Mouse (Mus musculus): ENCODE measurements around the gene Gm2564. TPM values are rescaled to one million over a fixed set of nuclear protein-coding genes. Genes with fewer than 3 reads are reported as not detected.
"Not testable (repeated sequence)": the region's sequence is repeated elsewhere in the genome, so short reads cannot be mapped to it uniquely, and the experiment has no call there.

Gene Gm2564
- polyA plus RNA-seq (2015; fragmentation: Nextera tagmentation; extraction: Ambion mirVana): 0.28 TPM in 1 of 2 replicates, not detected in the other

DNA sequence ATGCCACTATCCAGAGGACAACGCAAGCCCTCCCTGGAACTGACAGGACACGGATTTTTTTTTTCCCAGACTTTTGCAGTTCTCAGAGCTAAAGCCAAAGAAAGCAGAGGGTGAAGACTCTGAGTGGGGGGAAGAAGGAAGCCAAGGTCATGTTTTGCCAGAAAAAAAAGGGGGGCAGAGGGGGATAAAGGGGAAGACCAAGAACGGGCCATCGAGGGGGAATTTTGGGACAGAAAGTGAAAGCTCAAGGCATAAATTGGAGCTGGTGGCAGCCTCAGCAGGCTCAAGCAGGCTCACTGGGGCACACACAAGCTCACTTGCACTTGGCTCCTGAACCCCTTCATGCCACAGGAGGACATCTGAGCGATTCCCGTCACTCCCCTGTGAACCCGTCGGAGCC lies at the start of gene Gm2564:
Gm2564 (plus strand) TSS at position 301 of the 400 bp plus-strand sequence.
- not testable (repeated sequence) for H3K27ac ChIP-seq; H3K9me3 ChIP-seq; H3K4me1 ChIP-seq; ATAC-seq (ENCODE audit: low FRiP score, low read depth); H3K9ac ChIP-seq; H3K4me2 ChIP-seq (replicated peaks); H3K27me3 ChIP-seq; H3K36me3 ChIP-seq; H3K4me3 ChIP-seq
- no CpG with 5 or more reads among the region's 8 CpGs for WGBS

DNA sequence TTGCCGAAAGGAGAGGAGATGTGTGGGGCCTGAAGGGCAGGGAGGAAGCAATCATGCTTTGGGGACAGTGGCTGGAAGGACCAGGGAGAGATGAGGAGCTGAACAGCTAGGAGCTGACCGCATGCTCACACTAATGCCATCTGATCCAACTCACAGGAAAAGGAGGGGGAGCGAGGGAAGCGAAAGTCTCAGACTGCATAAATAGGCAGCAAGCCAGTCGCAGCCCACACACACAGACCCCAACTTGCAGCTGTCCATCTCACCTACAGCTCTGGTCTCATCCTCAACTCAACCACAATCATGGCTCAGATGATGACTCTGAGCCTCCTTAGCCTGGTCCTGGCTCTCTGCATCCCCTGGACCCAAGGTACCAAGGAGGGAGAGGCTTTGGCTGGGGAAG lies 17.6 kb upstream of the Gm2564 start, which contains the start of gene Gm10591:
Gm10591 (plus strand) TSS at position 301 of the 400 bp plus-strand sequence.
- not testable (repeated sequence) for H3K4me1 ChIP-seq; ATAC-seq (ENCODE audit: low FRiP score, low read depth); H3K27ac ChIP-seq; H3K4me3 ChIP-seq; H3K27me3 ChIP-seq; H3K9ac ChIP-seq; H3K4me2 ChIP-seq (replicated peaks); H3K9me3 ChIP-seq; H3K36me3 ChIP-seq
- no CpG with 5 or more reads among the region's 5 CpGs for WGBS

DNA sequence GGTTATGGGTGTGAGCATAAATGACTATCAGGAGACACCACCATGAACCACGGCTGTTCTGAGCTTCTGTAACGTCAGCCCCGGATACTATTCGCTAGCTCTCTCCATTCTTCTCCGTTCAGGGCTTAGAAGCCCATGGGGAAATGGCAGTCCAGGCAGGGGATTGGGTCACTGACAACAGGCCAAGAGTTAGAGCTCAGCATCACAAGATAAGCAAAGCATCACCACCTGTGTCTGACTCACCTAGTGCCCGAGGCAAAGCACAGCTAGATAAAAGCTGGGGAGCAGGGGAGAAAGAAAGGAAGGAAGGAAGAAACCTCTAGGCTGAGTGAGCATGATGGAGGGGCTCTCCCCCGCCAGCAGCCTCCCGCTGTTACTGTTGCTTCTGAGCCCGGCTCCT lies 25.4 kb downstream of the Gm2564 start, which contains the start of gene Ccl27b:
Ccl27b (plus strand) TSS at position 301 of the 400 bp plus-strand sequence.
- not testable (repeated sequence) for H3K27ac ChIP-seq; H3K4me2 ChIP-seq (replicated peaks); H3K9me3 ChIP-seq; H3K9ac ChIP-seq; ATAC-seq (ENCODE audit: low FRiP score, low read depth); H3K4me3 ChIP-seq; H3K36me3 ChIP-seq; H3K27me3 ChIP-seq; H3K4me1 ChIP-seq
- WGBS: no CpG with 5 or more reads among the region's 9 CpGs

DNA sequence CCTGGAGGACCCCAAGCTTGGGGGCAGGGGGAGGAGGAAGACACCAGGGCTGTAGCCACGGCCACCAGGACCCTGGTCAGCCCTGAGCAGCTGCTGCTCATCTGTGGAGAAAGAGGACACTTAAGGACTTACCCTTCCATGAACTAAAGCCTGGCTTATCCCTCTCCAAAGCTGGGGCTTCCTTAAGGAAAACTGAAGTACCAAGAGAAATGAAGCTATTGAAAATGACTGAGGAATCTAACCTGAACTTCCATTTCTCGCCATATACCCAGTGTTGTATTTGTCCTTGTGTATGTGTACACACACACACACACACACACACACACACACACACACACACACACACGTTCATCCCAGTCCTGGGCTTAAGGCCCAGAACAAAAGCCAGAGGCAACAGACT lies 32.3 kb downstream of the Gm2564 start, which contains the start of gene Il11ra2:
Il11ra2 (minus strand) TSS at position 101 of the 400 bp plus-strand sequence.
- ATAC-seq (ENCODE audit: low FRiP score, low read depth); H3K9ac ChIP-seq; H3K27me3 ChIP-seq; H3K27ac ChIP-seq; H3K9me3 ChIP-seq; H3K4me2 ChIP-seq (replicated peaks); H3K4me3 ChIP-seq; H3K4me1 ChIP-seq; H3K36me3 ChIP-seq: not testable (repeated sequence)
- no CpG with 5 or more reads among the region's 3 CpGs for WGBS

DNA sequence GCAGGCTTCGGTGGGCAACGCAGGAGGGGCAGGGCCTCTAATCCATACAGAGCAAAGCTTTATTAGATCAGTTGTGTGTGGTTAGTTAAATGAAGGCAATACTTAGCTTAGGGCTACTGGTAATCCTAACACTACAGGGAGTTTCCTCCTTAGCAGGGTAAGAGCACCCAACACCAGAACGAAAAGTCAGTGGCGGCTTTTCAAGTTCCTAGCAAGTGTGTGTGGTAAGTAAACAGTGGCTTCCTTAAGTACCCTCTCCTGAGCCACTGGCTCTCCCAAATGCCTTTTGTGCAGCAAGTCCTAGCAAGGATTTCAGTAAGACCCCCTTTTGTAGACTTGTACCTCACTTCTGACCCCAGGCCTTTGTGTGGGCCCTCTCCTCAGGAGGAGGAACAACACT lies 45.9 kb downstream of the Gm2564 start:
- not testable (repeated sequence) for ATAC-seq (ENCODE audit: low FRiP score, low read depth); H3K27ac ChIP-seq; H3K9me3 ChIP-seq; H3K27me3 ChIP-seq; H3K36me3 ChIP-seq; H3K4me3 ChIP-seq; H3K9ac ChIP-seq; H3K4me2 ChIP-seq (replicated peaks); H3K4me1 ChIP-seq
- no CpG with 5 or more reads among the region's 4 CpGs for WGBS

DNA sequence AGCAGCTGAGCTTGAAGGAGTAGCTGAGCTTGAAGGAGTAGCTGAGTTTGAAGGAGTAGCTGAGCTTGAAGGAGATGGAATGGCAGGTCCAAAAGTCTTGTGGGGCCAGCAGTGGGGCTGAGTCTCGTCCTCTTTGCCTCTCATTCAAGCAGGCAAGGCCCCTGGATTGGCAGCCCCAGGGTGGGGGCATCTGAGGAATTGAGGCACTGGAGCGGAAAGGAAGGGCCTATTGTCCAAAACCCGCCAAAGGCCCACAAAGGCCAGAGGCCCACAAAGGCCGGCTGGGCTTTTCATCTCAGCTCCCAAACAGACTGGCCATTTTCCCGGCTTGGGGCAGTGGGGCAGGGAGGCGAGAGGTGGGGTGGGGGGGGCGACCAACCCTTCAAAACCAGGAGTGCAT lies 49.8 kb downstream of the Gm2564 start:
- not testable (repeated sequence) for H3K27ac ChIP-seq; H3K4me2 ChIP-seq (replicated peaks); H3K9me3 ChIP-seq; ATAC-seq (ENCODE audit: low FRiP score, low read depth); H3K4me3 ChIP-seq; H3K36me3 ChIP-seq; H3K27me3 ChIP-seq; H3K4me1 ChIP-seq; H3K9ac ChIP-seq
- no CpG with 5 or more reads among the region's 7 CpGs for WGBS

DNA sequence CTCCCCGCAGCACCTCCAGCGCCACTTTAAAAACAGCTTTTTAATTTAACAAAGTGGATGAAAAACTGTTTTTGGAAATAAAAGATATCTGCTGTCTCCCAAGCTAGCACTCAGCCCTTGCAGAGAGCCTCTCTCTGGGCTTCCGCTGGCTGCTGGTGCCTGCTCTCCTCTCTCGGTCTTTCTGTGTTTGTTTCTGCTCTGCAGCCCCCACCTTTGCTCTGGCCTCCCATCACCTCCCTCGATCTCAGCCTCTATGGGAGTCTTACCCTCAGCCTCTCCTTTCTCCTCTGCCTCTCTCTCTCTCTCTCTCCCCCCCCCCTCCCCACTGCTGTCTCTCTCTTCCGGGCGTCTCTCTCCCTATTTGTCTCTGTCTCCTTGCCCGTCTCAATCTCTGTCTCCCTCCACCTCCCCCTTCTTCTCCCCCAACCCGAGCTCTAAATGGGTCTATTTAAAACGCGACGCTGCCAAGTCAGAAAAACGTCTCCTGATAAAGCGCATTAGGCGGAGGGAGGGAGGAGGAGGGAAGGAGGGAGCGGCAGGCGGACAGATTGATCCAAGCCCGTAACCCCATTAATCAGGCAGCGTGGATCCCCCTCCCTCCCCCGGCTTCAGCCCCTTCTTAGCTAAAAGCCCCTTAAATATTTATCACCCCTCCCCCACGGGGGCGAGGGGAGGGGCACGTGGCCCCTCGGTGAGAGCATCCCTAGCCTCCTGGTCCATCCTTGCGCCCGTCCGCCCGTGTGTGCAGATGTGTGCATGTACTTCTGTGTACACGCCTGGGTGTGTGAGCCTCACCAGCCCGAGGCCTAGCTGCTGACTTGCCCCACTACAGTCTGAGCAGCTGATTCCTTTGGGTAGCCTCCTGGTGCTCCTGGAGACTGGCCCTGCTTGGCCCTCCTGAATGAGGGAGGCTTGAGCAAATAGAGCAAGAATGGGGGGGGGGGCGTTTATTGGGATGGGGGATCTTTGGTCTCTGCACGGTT lies 51.1 kb downstream of the Gm2564 start:
- not testable (repeated sequence) for H3K4me2 ChIP-seq (replicated peaks); H3K27me3 ChIP-seq; H3K27ac ChIP-seq; H3K9ac ChIP-seq; H3K4me1 ChIP-seq; ATAC-seq (ENCODE audit: low FRiP score, low read depth); H3K36me3 ChIP-seq; H3K4me3 ChIP-seq; H3K9me3 ChIP-seq
- no CpG with 5 or more reads among the region's 32 CpGs for WGBS

Other genes with a start within 250 kb of the Gm2564 start
- not detected in 2 replicates for gene Gm21586, start 190.3 kb upstream of the Gm2564 start, polyA plus RNA-seq (2015; fragmentation: Nextera tagmentation; extraction: Ambion mirVana)
- gene Gm2163, start 163.0 kb upstream of the Gm2564 start, polyA plus RNA-seq (2015; fragmentation: Nextera tagmentation; extraction: Ambion mirVana): 0.13 and 0.17 TPM in 2 replicates
- gene Fam205a2, start 101.5 kb upstream of the Gm2564 start, polyA plus RNA-seq (2015; fragmentation: Nextera tagmentation; extraction: Ambion mirVana): not detected in 2 replicates
- not detected in 2 replicates for gene Gm10591, start 17.5 kb upstream of the Gm2564 start, polyA plus RNA-seq (2015; fragmentation: Nextera tagmentation; extraction: Ambion mirVana)
- gene Ccl27b, start 25.5 kb downstream of the Gm2564 start, polyA plus RNA-seq (2015; fragmentation: Nextera tagmentation; extraction: Ambion mirVana): not detected in 2 replicates
- not detected in 2 replicates for gene Il11ra2, start 32.2 kb downstream of the Gm2564 start, polyA plus RNA-seq (2015; fragmentation: Nextera tagmentation; extraction: Ambion mirVana)
- gene 4930578G10Rik, start 105.8 kb downstream of the Gm2564 start, polyA plus RNA-seq (2015; fragmentation: Nextera tagmentation; extraction: Ambion mirVana): not detected in 2 replicates
- gene Ccl19, start 126.9 kb downstream of the Gm2564 start, polyA plus RNA-seq (2015; fragmentation: Nextera tagmentation; extraction: Ambion mirVana): not detected in 2 replicates
- 21.6 and 28.1 TPM in 2 replicates for gene Ccl21a, start 144.3 kb downstream of the Gm2564 start, polyA plus RNA-seq (2015; fragmentation: Nextera tagmentation; extraction: Ambion mirVana)
- 0.05 TPM in 1 of 2 replicates, not detected in the other for gene Fam205a1, start 224.2 kb downstream of the Gm2564 start, polyA plus RNA-seq (2015; fragmentation: Nextera tagmentation; extraction: Ambion mirVana)
- 0.06 TPM in 1 of 2 replicates, not detected in the other for gene Gm12394, start 227.1 kb downstream of the Gm2564 start, polyA plus RNA-seq (2015; fragmentation: Nextera tagmentation; extraction: Ambion mirVana)
- gene Fam205c, start 244.5 kb downstream of the Gm2564 start, polyA plus RNA-seq (2015; fragmentation: Nextera tagmentation; extraction: Ambion mirVana): 0.31 TPM in 1 of 2 replicates, not detected in the other